Mouse (Mus musculus) midbrain, embryonic 15.5 days (tissue): ENCODE results near the gene Ccdc87. TPM values are rescaled to one million over a fixed set of nuclear protein-coding genes. Genes with fewer than 3 reads are reported as not detected.
A peak's percentile ranks its signal among the peaks of the same experiment; 100 is the strongest.

Source experiments
- ATAC-seq: fragments of 200-750 bp; cut with Nextera tagmentation; replicated peaks from 2 replicates; pipeline ENCODE4 v1.8.0; 2017; ENCODE audit warnings: moderate TSS enrichment
- H3K27ac ChIP-seq: fragments of 300-500 bp; sonication (generic); 2 replicates; pipeline ENCODE4 v1.5.1; 2015; ENCODE audit warnings: mild to moderate bottlenecking, inconsistent platforms
- H3K27me3 ChIP-seq: fragments of 300-500 bp; sonication (generic); replicated peaks from 2 replicates; pipeline ENCODE4 v1.6.1; 2015; ENCODE audit warnings: inconsistent platforms
- H3K36me3 ChIP-seq: fragments of 300-500 bp; sonication (generic); replicated peaks from 2 replicates; pipeline ENCODE4 v1.6.1; 2015; ENCODE audit warnings: inconsistent platforms
- H3K4me1 ChIP-seq: fragments of 300-500 bp; sonication (generic); 2 replicates; pipeline ENCODE4 v1.6.1; 2015; ENCODE audit warnings: inconsistent platforms
- H3K4me2 ChIP-seq: fragments of 300-500 bp; sonication (generic); 2 replicates; pipeline ENCODE4 v1.6.1; 2015; ENCODE audit warnings: inconsistent platforms, mild to moderate bottlenecking, moderate library complexity
- H3K4me3 ChIP-seq: fragments of 300-500 bp; sonication (generic); 2 replicates; pipeline ENCODE4 v1.5.1; 2015; ENCODE audit warnings: mild to moderate bottlenecking, inconsistent platforms
- H3K9ac ChIP-seq: fragments of 300-500 bp; sonication (generic); 2 replicates; pipeline ENCODE4 v1.6.1; 2015; ENCODE audit warnings: mild to moderate bottlenecking, inconsistent platforms
- H3K9me3 ChIP-seq: fragments of 300-500 bp; sonication (generic); 2 replicates; pipeline ENCODE4 v1.6.1; 2016; ENCODE audit warnings: inconsistent platforms
- WGBS: fragments of 180-500 bp; shearing (Covaris S2); methylation state at CpG from one replicate; pipeline ENCODE4 v1.1.7; 2015; ENCODE audit warnings: mixed read lengths; 5-methylcytosine and 5-hydroxymethylcytosine counted together
- polyA plus RNA-seq: library from polyadenylated mRNA; unstranded; fragments of >200 nt; fragmentation: Nextera tagmentation; extraction: Ambion mirVana; gene quantifications from 2 replicates; pipeline ENCODE4 v1.2.1, GENCODE M21; 2015

Ccdc87 gene
- 0.74 and 0.83 TPM in 2 replicates for polyA plus RNA-seq

GRCm38 (mm10) chr19:4839149-4839548, at the start of gene Ccdc87, which contains the start of gene Ccs:
TSS of gene Ccdc87 (plus strand) at chr19:4839366.
TSS of gene Ccs (minus strand) at chr19:4839332.
- peak; percentile 99 for ATAC-seq
- H3K4me2 ChIP-seq = peak within 1 kb of the TSS; percentile 93
- H3K27ac ChIP-seq = no peak within 1 kb of the TSS
- peaks cover 26% of the 10 kb centered on the region for H3K27me3 ChIP-seq
- no peaks in the 10 kb centered on the region for H3K36me3 ChIP-seq
- whole genome bisulfite sequencing = under 1% methylated on average over 25 of the region's 25 CpGs
- peak within 1 kb of the TSS; percentile 54 for H3K9ac ChIP-seq
- H3K4me1 ChIP-seq = peaks cover 18% of the 10 kb centered on the region
- peak within 1 kb of the TSS; percentile 54 for H3K4me3 ChIP-seq
- no peaks in the 10 kb centered on the region for H3K9me3 ChIP-seq

DNA sequence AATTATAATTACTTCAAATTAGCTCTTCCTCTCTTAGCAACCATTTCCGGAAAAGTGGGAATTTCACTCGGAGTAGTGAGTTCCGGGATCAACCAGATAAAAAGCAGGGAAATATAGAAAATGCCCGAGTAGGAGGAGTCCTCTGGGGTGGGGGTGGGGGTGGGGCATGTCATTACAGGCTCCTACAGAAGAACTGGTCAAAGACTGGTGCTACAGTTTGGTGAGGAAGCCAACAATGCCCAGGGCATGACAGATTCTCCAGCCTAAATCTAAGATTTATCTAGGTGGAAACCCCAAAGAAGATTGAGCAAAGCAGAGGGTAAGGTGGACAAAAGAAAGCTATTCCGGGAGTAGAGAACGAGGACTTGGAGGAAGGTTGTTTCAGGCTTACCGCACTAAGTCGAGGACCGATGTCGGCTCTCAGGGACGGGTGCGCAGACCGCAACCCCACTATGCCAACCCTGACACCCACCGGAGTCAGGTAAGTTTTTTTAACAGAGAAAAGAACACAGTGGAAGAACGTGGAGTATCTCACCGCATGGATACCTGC, 45.8 kb upstream of the Ccdc87 start:
- Histone ChIP-seq H3K4me1 (peaks cover 50% of the 10 kb centered on the region), H3K9me3 (no peaks in the 10 kb centered on the region), H3K4me2 (peak overlapping the region; percentile 80), H3K9ac (peak overlapping the region; percentile 70), H3K27me3 (no peaks in the 10 kb centered on the region), H3K36me3 (peaks cover 7% of the 10 kb centered on the region; the same call in 1 of the 2 replicates), H3K4me3 (peak overlapping the region; percentile 80), H3K27ac (peak overlapping the region; percentile 87)
- WGBS = 1% methylated on average over 16 of the region's 16 CpGs
- peak; percentile 67 for ATAC-seq

GRCm38 (mm10) chr19:4793831-4794422, 45.2 kb upstream of the Ccdc87 start, which contains the start of gene Rbm4:
TSS of gene Rbm4 (minus strand) at chr19:4793901.
- peak; percentile 99 for ATAC-seq
- H3K4me2 ChIP-seq = peak within 1 kb of the TSS; percentile 93
- peaks cover 46% of the 10 kb centered on the region for H3K4me1 ChIP-seq
- no peaks in the 10 kb centered on the region for H3K27me3 ChIP-seq
- H3K4me3 ChIP-seq = peak within 1 kb of the TSS; percentile 80
- H3K27ac ChIP-seq = peak within 1 kb of the TSS; percentile 87
- no peaks in the 10 kb centered on the region for H3K9me3 ChIP-seq
- H3K36me3 ChIP-seq = peaks cover 9% of the 10 kb centered on the region; the same call in 1 of the 2 replicates
- under 1% methylated on average over 31 of the region's 31 CpGs for WGBS
- peak within 1 kb of the TSS; percentile 70 for H3K9ac ChIP-seq

DNA sequence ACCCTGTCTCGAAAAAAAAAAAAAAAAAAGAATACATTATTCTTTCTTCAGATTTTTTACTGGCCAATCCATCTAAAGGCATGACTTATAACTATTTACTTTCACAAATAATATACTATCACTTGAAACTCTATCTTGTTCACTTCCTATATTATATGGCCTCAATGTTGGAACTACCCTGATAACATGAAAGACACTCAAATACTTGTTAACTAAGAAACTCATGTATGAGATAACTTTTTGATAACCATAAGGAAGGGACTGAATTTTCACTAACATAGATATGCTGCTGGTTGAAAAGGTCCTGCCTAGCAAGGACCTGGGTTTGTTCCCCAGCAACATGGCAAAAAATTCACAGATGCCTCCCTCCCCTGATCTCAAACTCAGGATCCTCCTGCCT, 43.2 kb upstream of the Ccdc87 start:
- Histone ChIP-seq H3K27me3 (no peaks in the 10 kb centered on the region), H3K4me3 (no peak overlapping the region), H3K9ac (no peak overlapping the region), H3K27ac (no peak overlapping the region), H3K9me3 (no peaks in the 10 kb centered on the region), H3K4me2 (no peak overlapping the region), H3K4me1 (peaks cover 28% of the 10 kb centered on the region), H3K36me3 (peaks cover 20% of the 10 kb centered on the region; the same call in 1 of the 2 replicates)
- 65% methylated on average over 1 of the region's 1 CpGs for WGBS
- no peak for ATAC-seq

DNA sequence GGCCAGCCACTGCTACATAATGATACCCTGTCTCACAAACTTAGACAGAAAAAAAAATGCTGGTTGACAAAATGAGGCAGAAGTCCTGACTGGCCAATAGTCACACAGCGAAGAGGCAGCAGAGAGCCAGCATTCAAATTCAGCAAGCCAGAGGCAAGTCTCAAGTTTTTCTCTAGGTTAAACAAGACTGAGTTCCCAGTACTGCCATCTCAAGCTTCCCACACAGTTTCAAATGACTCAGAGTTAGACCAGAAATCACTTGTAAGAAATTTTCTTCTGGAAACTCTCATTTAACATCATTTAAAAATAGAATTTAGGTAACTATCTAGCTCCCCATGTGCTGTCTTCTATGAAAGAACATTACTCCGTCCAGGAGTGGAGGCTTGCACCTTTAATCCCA, 41.3 kb upstream of the Ccdc87 start:
- H3K27me3 ChIP-seq = no peaks in the 10 kb centered on the region
- H3K4me2 ChIP-seq = no peak overlapping the region
- H3K27ac ChIP-seq = no peak overlapping the region
- no peaks in the 10 kb centered on the region for H3K9me3 ChIP-seq
- no peak for ATAC-seq
- H3K4me1 ChIP-seq = peaks cover 11% of the 10 kb centered on the region
- 96% methylated on average over 2 of the region's 2 CpGs for WGBS
- peaks cover 36% of the 10 kb centered on the region; the same call in 1 of the 2 replicates for H3K36me3 ChIP-seq
- no peak overlapping the region for H3K4me3 ChIP-seq
- no peak overlapping the region for H3K9ac ChIP-seq

DNA sequence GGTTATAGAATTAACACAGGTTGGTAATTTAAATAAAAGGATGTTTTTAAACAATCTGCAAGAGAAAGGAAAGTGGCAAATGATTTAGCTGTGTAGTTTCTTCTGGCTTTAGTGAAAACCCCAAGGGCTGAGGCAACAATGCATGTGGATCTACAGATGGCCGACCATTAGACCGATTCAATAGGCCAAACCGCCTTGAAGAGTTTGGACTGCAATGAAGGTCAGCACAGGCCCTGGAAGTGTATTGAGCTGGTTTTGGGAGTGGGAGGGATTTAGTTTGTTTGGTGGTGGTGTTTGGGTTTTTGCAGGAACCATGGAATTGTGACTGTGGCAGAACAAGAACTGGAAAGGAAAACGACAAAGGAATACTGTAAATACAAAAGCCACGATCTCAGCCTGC, 40.1 kb upstream of the Ccdc87 start:
- Histone ChIP-seq H3K4me3 (no peak overlapping the region), H3K9me3 (no peaks in the 10 kb centered on the region), H3K4me2 (no peak overlapping the region), H3K27me3 (no peaks in the 10 kb centered on the region), H3K4me1 (peaks cover 9% of the 10 kb centered on the region), H3K27ac (no peak overlapping the region), H3K36me3 (peaks cover 36% of the 10 kb centered on the region; the same call in 1 of the 2 replicates), H3K9ac (no peak overlapping the region)
- ATAC-seq = no peak
- whole genome bisulfite sequencing = 93% methylated on average over 5 of the region's 5 CpGs

DNA sequence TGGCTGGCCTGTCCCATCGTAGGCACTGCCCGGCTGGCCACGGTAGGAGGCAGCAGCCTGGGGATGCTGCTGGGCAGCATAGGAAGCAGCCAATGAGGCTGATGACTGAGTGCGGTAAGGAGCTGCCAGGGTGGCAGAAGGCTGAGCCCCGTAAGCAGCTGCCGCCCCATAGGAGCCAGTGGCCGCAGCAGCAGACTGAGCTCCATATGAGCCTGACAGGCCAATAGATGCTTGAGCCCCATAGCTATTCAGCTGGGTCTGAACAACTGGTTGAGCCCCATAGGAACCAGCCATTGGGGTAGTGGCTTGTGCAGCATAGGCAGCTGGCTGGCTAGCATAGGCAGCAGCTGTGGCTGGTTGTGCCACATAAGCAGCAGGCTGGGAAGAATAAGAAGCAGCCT, 36.5 kb upstream of the Ccdc87 start:
- H3K9me3 ChIP-seq = no peaks in the 10 kb centered on the region
- H3K9ac ChIP-seq = no peak overlapping the region
- no peak overlapping the region for H3K4me3 ChIP-seq
- no peak for ATAC-seq
- peaks cover 36% of the 10 kb centered on the region; the same call in 1 of the 2 replicates for H3K36me3 ChIP-seq
- peaks cover 1% of the 10 kb centered on the region for H3K4me1 ChIP-seq
- WGBS = 91% methylated on average over 7 of the region's 7 CpGs
- no peak overlapping the region for H3K4me2 ChIP-seq
- H3K27me3 ChIP-seq = no peaks in the 10 kb centered on the region
- no peak overlapping the region for H3K27ac ChIP-seq

- 82% methylated on average over 10 of the region's 10 CpGs for WGBS
- no peak for ATAC-seq
- no peak overlapping the region for H3K4me3 ChIP-seq
- peaks cover 7% of the 10 kb centered on the region for H3K4me1 ChIP-seq
- H3K9ac ChIP-seq = no peak overlapping the region
- H3K27ac ChIP-seq = no peak overlapping the region
- no peak overlapping the region for H3K4me2 ChIP-seq
- no peaks in the 10 kb centered on the region for H3K27me3 ChIP-seq
- no peaks in the 10 kb centered on the region for H3K9me3 ChIP-seq
- peaks cover 36% of the 10 kb centered on the region; the same call in 1 of the 2 replicates for H3K36me3 ChIP-seq
Observed at GRCm38 (mm10) chr19:4803283-4803682, 35.9 kb upstream of the Ccdc87 start.

DNA sequence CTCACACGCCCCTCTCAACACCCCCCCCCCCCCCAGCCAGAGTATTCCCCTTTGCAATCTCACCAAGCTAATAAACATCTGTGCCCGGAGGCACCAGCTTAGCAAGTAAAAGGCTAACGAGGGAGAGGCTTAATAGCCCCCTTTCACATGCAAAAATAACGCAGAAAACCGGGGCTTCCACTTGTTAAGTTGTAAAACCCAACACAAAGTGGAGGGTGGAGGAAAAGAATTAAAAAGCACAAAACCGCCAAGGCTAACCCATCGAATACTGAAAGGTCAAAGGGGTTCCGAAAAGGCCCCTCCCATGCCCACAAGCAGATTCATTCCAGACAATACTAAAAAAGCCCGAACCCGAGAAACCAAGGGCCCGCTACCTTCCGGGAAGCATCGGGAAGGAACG, 28.9 kb upstream of the Ccdc87 start:
- no peaks in the 10 kb centered on the region for H3K27me3 ChIP-seq
- H3K4me2 ChIP-seq = peak overlapping the region; percentile 94
- 1% methylated on average over 14 of the region's 14 CpGs for WGBS
- H3K27ac ChIP-seq = peak overlapping the region; percentile 92
- H3K4me3 ChIP-seq = peak overlapping the region; percentile 75
- no peaks in the 10 kb centered on the region for H3K36me3 ChIP-seq
- H3K9ac ChIP-seq = peak overlapping the region; percentile 59
- no peak for ATAC-seq
- H3K9me3 ChIP-seq = no peaks in the 10 kb centered on the region
- peaks cover 29% of the 10 kb centered on the region for H3K4me1 ChIP-seq

GRCm38 (mm10) chr19:4810746-4811062, 28.5 kb upstream of the Ccdc87 start:
- H3K4me2 ChIP-seq = peak overlapping the region; percentile 94
- H3K36me3 ChIP-seq = no peaks in the 10 kb centered on the region
- no peaks in the 10 kb centered on the region for H3K9me3 ChIP-seq
- 0% methylated on average over 17 of the region's 17 CpGs for whole genome bisulfite sequencing
- ATAC-seq = no peak
- peak overlapping the region; percentile 92 for H3K27ac ChIP-seq
- peaks cover 29% of the 10 kb centered on the region for H3K4me1 ChIP-seq
- no peaks in the 10 kb centered on the region for H3K27me3 ChIP-seq
- H3K9ac ChIP-seq = peak overlapping the region; percentile 59
- H3K4me3 ChIP-seq = peak overlapping the region; percentile 75

DNA sequence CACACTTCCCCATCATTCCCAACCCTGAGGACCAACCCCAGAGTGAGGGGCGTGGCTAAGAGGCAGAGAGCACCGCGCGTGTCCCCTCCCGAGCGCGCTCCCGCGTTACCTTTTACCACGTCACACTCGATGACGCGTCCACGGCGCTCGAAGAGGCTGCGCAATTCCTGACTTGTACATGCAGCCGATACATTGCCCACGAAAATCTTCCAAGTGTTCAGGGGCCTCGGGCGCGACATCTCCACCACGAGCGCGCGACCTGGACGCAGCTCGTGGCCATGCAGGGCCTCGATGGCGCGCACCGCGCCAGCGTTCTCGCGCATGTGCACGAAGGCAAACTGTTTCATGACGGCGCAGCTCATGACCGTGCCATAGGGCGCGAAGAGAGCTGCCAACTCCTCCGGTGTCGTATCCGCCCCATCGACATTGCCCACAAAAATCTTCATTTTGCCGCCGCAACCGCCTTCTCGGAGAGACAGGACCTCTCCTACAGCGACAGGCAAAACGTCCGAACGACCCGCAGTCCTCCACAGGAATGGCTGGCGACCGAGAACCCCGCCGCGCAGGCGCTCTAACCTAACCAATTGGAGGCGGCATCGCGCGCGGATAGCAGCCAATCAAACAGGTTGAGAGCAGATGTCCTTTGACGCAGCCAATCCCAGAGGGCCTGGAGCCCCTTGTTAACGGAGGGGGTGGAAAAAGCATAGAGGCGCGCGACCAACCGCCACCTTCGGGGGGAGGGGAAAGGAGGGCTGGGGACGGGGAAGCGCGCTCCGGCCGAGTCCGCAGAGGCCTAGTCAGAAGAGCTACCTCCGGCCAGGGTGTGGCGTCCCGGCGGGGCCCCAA, 27.9 kb upstream of the Ccdc87 start, which contains the start of the genes Gm21992 and Rbm14:
Gene Gm21992, minus strand, starts transcription at position 550 of the 846 bp plus-strand sequence.
Gene Rbm14, minus strand, starts transcription at position 572 of the 846 bp plus-strand sequence.
- peaks cover 29% of the 10 kb centered on the region for H3K4me1 ChIP-seq
- H3K27me3 ChIP-seq = no peaks in the 10 kb centered on the region
- under 1% methylated on average over 83 of the region's 83 CpGs for WGBS
- peak within 1 kb of the TSS; percentile 75 for H3K4me3 ChIP-seq
- H3K9me3 ChIP-seq = no peaks in the 10 kb centered on the region
- peak within 1 kb of the TSS; percentile 86 for H3K9ac ChIP-seq
- peak; percentile 99 for ATAC-seq
- peak within 1 kb of the TSS; percentile 94 for H3K4me2 ChIP-seq
- peak within 1 kb of the TSS; percentile 92 for H3K27ac ChIP-seq
- no peaks in the 10 kb centered on the region for H3K36me3 ChIP-seq

GRCm38 (mm10) chr19:4811909-4812242, 27.3 kb upstream of the Ccdc87 start:
- Histone ChIP-seq H3K4me3 (peak overlapping the region; percentile 75), H3K27me3 (no peaks in the 10 kb centered on the region), H3K9ac (peak overlapping the region; percentile 86), H3K27ac (peak overlapping the region; percentile 92), H3K4me1 (peaks cover 29% of the 10 kb centered on the region), H3K36me3 (no peaks in the 10 kb centered on the region), H3K9me3 (no peaks in the 10 kb centered on the region), H3K4me2 (peak overlapping the region; percentile 63)
- WGBS = 7% methylated on average over 12 of the region's 12 CpGs
- ATAC-seq = no peak; the same call in 1 of the 2 replicates
